Mouse (Mus musculus) kidney, adult 2 months (tissue): ENCODE data around the gene Tshz2.

Experiments
- CTCF ChIP-seq: fragments of 200-500 bp; conservative IDR thresholded peaks from 2 replicates; pipeline ENCODE4 v1.5.1; 2011; ENCODE audit warnings: low read depth, mild to moderate bottlenecking, control low read depth, low read length, moderate library complexity, mixed read lengths; ENCODE audit not compliant: insufficient read depth, insufficient read length
- POLR2A ChIP-seq: fragments of 200-500 bp; IDR thresholded peaks from one replicate; pipeline ENCODE4 v1.6.1; 2011; ENCODE audit warnings: low read depth, low read length, control low read depth

DNA sequence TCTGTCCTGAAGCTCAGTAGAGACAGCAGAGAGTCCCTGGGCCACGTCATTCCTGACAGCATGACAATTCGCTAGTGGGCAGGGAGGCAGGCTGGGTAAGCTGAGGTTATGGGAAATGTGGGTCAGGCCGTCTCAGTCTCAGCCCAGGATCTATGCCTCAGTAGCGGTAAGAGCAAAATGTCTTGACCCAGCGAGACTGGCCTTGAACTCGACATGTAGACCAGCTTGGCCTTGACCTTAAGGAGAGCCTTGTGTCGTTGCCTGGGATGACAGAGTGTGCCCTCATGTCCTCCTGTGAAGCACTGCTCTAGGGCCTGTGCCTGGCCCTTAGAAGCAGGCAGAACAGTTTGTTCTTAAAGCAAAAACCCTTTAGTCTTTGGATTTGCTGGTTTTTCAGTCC is 275.2 kb downstream of the Tshz2 start:
- TF ChIP-seq CTCF (no peak), POLR2A (no peak)
